In genomic region chr10:45485226-45485760, GRCm38 (mm10) we compare ENCODE assay signal across 7 mouse cellular contexts. TPM values are rescaled to one million over a fixed set of nuclear protein-coding genes. Genes with fewer than 3 reads are reported as not detected.
A peak's percentile ranks its signal among the peaks of the same experiment; 100 is the strongest.
DNase-seq lines count a peak whose midpoint lies in the region; ATAC-seq and TF ChIP-seq lines count a peak whose summit lies in the region.

No protein-coding gene starts in this region.

- no peak for TF ChIP-seq POLR2A in limb, embryonic 14.5 days (IDR thresholded peaks at IDR 0.05; ENCODE audit: borderline replicate concordance, extremely low read depth, insufficient read depth, insufficient read length)

- no peak for TF ChIP-seq EP300 in lung, postnatal 0 days (IDR thresholded peaks at IDR 0.05)

- no peak overlapping the region for H3K27ac ChIP-seq in lung, postnatal 0 days (ENCODE audit: low read length)
- H3K27ac ChIP-seq in forebrain, embryonic 12.5 days: peak overlapping the region; percentile 92
- H3K27ac ChIP-seq in limb, embryonic 14.5 days (replicated peaks; ENCODE audit: low read depth, low read length): no peak overlapping the region
- H3K27ac ChIP-seq in stomach, embryonic 15.5 days: no peak overlapping the region

- peak overlapping the region; percentile 98 for H3K4me2 ChIP-seq in lung, postnatal 0 days (replicated peaks; ENCODE audit: low read depth, low read length)
- peak overlapping the region; percentile 81 for H3K4me2 ChIP-seq in forebrain, embryonic 12.5 days
- H3K4me2 ChIP-seq in limb, embryonic 14.5 days (replicated peaks; ENCODE audit: low read depth, low read length, severe bottlenecking): peak overlapping the region; percentile 100
- peak overlapping the region; percentile 100 for H3K4me2 ChIP-seq in stomach, embryonic 15.5 days

- ATAC-seq in lung, postnatal 0 days: no peak
- ATAC-seq in forebrain, embryonic 12.5 days (ENCODE audit: low FRiP score): no peak
- ATAC-seq in limb, embryonic 14.5 days (ENCODE audit: low FRiP score, low read depth): peak; percentile 66
- ATAC-seq in stomach, embryonic 15.5 days (ENCODE audit: insufficient read depth, low FRiP score, low read depth): no peak

- no peaks in the 10 kb centered on the region; the same call in 1 of the 2 replicates for H3K4me1 ChIP-seq in lung, postnatal 0 days (ENCODE audit: insufficient read depth, low read depth, low read length)
- H3K4me1 ChIP-seq in forebrain, embryonic 12.5 days: peaks cover 4% of the 10 kb centered on the region; the same call in 1 of the 2 replicates
- H3K4me1 ChIP-seq in limb, embryonic 14.5 days (ENCODE audit: control insufficient read depth, insufficient read depth, low read length): no peaks in the 10 kb centered on the region
- H3K4me1 ChIP-seq in stomach, embryonic 15.5 days: peaks cover 10% of the 10 kb centered on the region; the same call in 1 of the 2 replicates

- peaks cover 35% of the 10 kb centered on the region for H3K27me3 ChIP-seq in lung, postnatal 0 days (replicated peaks; ENCODE audit: insufficient read depth, low read length)
- H3K27me3 ChIP-seq in forebrain, embryonic 12.5 days: no peaks in the 10 kb centered on the region; the same call in 1 of the 2 replicates
- H3K27me3 ChIP-seq in limb, embryonic 14.5 days (ENCODE audit: control insufficient read depth, insufficient read depth, low read length): peaks cover 27% of the 10 kb centered on the region
- peaks cover 30% of the 10 kb centered on the region for H3K27me3 ChIP-seq in stomach, embryonic 15.5 days (replicated peaks)

- no peak for DNase-seq in lung, postnatal 0 days (ENCODE audit: low spot score)
- DNase-seq in lung, postnatal 14 days: no peak
- DNase-seq in limb, embryonic 14.5 days (ENCODE audit: low spot score): no peak
- no peak for DNase-seq in right cerebral cortex, postnatal 10 days (ENCODE audit: low spot score in 2 of 2)
- DNase-seq in layer of hippocampus, postnatal 10 days (ENCODE audit: low spot score in 2 of 2): no peak

- H3K9me3 ChIP-seq in lung, postnatal 0 days (ENCODE audit: low read length): no peaks in the 10 kb centered on the region
- H3K9me3 ChIP-seq in forebrain, embryonic 12.5 days: no peaks in the 10 kb centered on the region
- H3K9me3 ChIP-seq in limb, embryonic 14.5 days (ENCODE audit: control insufficient read depth, low read length): no peaks in the 10 kb centered on the region
- no peaks in the 10 kb centered on the region for H3K9me3 ChIP-seq in stomach, embryonic 15.5 days

- H3K4me3 ChIP-seq in lung, postnatal 0 days (ENCODE audit: low read depth, low read length): peak overlapping the region; percentile 57
- H3K4me3 ChIP-seq in forebrain, embryonic 12.5 days (replicated peaks): peak overlapping the region; percentile 76
- peak overlapping the region; percentile 66 for H3K4me3 ChIP-seq in limb, embryonic 14.5 days (replicated peaks; ENCODE audit: low read length)
- peak overlapping the region; percentile 61 for H3K4me3 ChIP-seq in stomach, embryonic 15.5 days (replicated peaks)

- no peak; the same call in 1 of the 2 replicates for TF ChIP-seq CTCF in lung, postnatal 0 days (IDR thresholded peaks at IDR 0.05)

- H3K36me3 ChIP-seq in lung, postnatal 0 days (ENCODE audit: insufficient read depth, low read length): no peaks in the 10 kb centered on the region
- no peaks in the 10 kb centered on the region for H3K36me3 ChIP-seq in forebrain, embryonic 12.5 days (replicated peaks)
- no peaks in the 10 kb centered on the region for H3K36me3 ChIP-seq in limb, embryonic 14.5 days (ENCODE audit: control insufficient read depth, insufficient read depth, low read length)
- H3K36me3 ChIP-seq in stomach, embryonic 15.5 days: no peaks in the 10 kb centered on the region

- 2% methylated on average over 32 of the region's 32 CpGs for WGBS in lung, postnatal 0 days
- WGBS in forebrain, embryonic 12.5 days: under 1% methylated on average over 32 of the region's 32 CpGs
- 3% methylated on average over 32 of the region's 32 CpGs for WGBS in limb, embryonic 14.5 days
- 2% methylated on average over 32 of the region's 32 CpGs for WGBS in stomach, embryonic 15.5 days

- no peak overlapping the region for H3K9ac ChIP-seq in lung, postnatal 0 days (replicated peaks; ENCODE audit: low read depth)
- peak overlapping the region; percentile 79 for H3K9ac ChIP-seq in forebrain, embryonic 12.5 days
- H3K9ac ChIP-seq in limb, embryonic 14.5 days (ENCODE audit: low read depth, low read length, severe bottlenecking): peak overlapping the region; percentile 47; the same call in 1 of the 2 replicates
- H3K9ac ChIP-seq in stomach, embryonic 15.5 days: no peak overlapping the region

RNA-seq across cellular contexts. Expression of gene Lin28b, which starts 0.9 kb away (rescaled TPM):
- polyA plus RNA-seq in lung, postnatal 0 days (2015; fragmentation: Nextera tagmentation; extraction: Ambion mirVana): 0.05 and 0.12 TPM in 2 replicates
- 16.1 and 16.3 TPM in 2 replicates for polyA plus RNA-seq in forebrain, embryonic 12.5 days (2016; fragmentation: Nextera tagmentation; extraction: Ambion mirVana)
- 1.1 and 1.2 TPM in 2 replicates for polyA plus RNA-seq in limb, embryonic 14.5 days (2012; rRNA removed)
- 1.2 and 1.3 TPM in 2 replicates for polyA plus RNA-seq in limb, embryonic 14.5 days (2014; fragmentation: Nextera tagmentation; extraction: Ambion mirVana)
- 1.6 and 1.7 TPM in 2 replicates for polyA plus RNA-seq in stomach, embryonic 15.5 days (2015; fragmentation: Nextera tagmentation; extraction: Ambion mirVana)
- total RNA-seq in layer of hippocampus, postnatal 10 days (2021): 1 to 10 TPM; 1.3 to 1.7 TPM

Comparison
In these comparisons a context has a peak if more than half of its experiments do, and no peak if none do; other contexts are left out.
1. H3K9ac ChIP-seq: peak in forebrain, embryonic 12.5 days (single experiment) and limb, embryonic 14.5 days (single experiment); none in lung, postnatal 0 days (single experiment) and stomach, embryonic 15.5 days (single experiment).
2. Peak in every context shown above with its lines, with median percentiles within 50 percentile points of each other: H3K4me2 ChIP-seq and H3K4me3 ChIP-seq.